Mouse (Mus musculus) liver, postnatal 0 days (tissue): Measurements from ENCODE around the gene Zfhx3.

ENCODE experiments used
- CTCF ChIP-seq: sonication (generic); IDR thresholded peaks from 2 replicates; pipeline ENCODE4 v1.5.1; 2016; ENCODE audit warnings: antibody characterized with exemption, low read depth
- EP300 ChIP-seq: IDR thresholded peaks from 2 replicates; pipeline ENCODE4 v1.6.1; 2016; ENCODE audit warnings: antibody characterized with exemption, low read depth, mild to moderate bottlenecking

GRCm38 (mm10) chr8:108017727-108018126, 75.3 kb downstream of the Zfhx3 start:
- TF ChIP-seq CTCF (no peak), EP300 (no peak)
